Mouse (Mus musculus) natural killer cell, adult 2 months (primary cell): ENCODE measurements around the gene Flad1.

Experiments used
- DNase-seq, 2 experiments: peaks; one replicate each; pipeline ENCODE4 v3.0.0; 2022; ENCODE audit warnings: low spot score in 2 of 2

Flad1 gene

GRCm38 (mm10) chr3:89425876-89426275 lies 14.2 kb upstream of the Flad1 start:
- no peak for DNase-seq

DNA sequence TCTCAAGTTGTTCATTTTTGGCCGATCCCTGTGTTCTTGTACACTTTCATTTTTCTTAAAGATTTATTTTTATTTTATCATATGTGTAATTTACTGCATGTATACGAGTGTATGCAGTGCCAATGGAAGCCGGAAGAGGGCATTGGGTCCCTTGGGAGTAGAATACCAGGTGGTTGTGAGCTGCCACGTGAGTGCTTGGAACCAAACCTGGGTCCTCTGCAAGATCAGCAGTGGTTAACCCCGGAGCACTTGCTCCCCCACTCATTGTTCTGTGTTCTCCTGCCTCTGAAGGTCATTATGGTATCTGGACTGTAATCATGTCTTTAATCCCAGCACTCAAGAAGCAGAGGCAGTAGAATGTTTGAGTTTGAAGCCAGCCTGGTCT lies 13.5 kb upstream of the Flad1 start:
- no peak for DNase-seq

DNA sequence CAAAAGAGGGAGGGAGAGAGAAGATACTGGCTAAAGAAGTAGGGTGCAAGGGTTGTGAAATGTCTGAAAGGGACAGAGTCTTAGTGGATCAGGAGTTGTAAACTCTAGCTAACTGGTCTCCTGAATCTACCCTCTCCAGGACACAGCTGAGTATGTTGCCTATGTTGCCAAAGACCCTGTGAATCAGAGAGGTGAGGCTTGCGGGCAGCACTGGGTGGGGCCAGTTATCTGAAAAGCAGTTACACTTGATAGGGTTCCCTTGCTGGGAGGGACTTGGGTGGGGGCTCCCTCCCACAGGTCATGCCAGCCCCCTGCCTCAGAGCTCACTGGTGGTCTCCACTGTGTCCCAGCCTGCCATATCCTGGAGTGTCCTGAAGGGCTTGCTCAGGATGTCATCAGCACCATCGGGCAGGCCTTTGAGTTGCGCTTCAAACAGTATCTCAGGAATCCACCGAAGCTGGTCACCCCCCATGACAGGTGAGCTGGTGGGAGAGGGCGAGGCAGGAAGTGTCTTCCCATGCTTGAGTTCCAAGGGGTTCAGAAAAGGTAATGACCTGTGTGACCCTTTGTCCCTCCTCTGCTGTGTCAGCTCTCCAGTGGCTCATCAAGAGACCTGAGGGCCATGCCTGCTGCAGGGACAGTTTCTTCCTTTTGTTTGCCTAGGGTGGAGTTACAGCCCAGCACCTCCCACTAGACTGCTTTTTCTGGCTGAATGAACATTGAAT lies 12.9 kb upstream of the Flad1 start:
- no peak for DNase-seq

GRCm38 (mm10) chr3:89422556-89423205 lies 11.0 kb upstream of the Flad1 start:
- DNase-seq, result no peak

GRCm38 (mm10) chr3:89421810-89422473 lies 10.3 kb upstream of the Flad1 start:
- no peak for DNase-seq

- peak in 1 of 2 experiments; percentile 21 for DNase-seq
These were observed 9.5 kb upstream of the Flad1 start for GRCm38 (mm10) chr3:89421002-89421774.

DNA sequence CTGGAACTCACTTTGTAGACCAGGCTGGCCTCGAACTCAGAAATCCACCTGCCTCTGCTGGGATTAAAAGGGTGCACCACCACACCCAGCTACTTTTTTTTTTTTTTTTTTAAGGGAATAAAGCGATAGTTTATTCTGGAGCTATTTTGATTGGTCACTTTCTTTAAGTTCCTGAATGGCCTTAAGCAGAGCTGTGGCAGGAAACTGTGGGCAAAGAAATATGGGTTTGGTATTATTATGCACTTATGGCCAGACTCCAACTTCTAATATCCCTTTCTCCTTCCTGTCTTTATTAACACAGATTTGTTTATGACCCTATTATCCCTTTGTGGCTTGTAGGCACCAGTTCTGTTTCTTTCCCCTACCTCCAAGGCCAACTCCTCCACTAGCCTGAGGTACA lies 8.8 kb upstream of the Flad1 start:
- no peak for DNase-seq

- no peak for DNase-seq
These were observed 8.3 kb upstream of the Flad1 start for GRCm38 (mm10) chr3:89419981-89420380.

GRCm38 (mm10) chr3:89419571-89419970 lies 7.9 kb upstream of the Flad1 start:
- no peak for DNase-seq

DNA sequence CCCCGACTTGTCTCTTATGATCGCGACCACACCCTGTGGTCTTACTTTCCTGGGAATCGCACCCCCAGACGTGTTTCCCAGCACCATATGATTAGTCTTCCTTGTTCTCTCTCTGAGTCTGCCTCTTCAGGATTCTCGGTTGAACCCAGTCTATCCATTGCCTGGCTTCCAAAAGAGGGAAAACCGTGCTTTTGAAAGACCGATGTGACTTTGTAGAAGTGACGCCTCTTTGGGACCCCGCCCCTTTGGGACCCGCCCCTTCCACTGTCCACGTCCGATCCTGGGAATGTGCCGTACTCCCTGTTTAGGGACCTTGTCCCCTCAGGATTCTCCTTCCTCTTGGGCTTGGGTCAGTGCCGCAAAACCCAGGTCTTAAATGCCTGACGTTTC lies 7.2 kb upstream of the Flad1 start:
- DNase-seq, result no peak

- DNase-seq, result peak; percentile 96 to 97
These were observed 6.6 kb upstream of the Flad1 start, which contains the start of the genes Cks1b and Shc1 for GRCm38 (mm10) chr3:89418170-89418860. Cks1b (minus strand) TSS chr3:89418383. Shc1 (plus strand) TSS chr3:89418443.

DNA sequence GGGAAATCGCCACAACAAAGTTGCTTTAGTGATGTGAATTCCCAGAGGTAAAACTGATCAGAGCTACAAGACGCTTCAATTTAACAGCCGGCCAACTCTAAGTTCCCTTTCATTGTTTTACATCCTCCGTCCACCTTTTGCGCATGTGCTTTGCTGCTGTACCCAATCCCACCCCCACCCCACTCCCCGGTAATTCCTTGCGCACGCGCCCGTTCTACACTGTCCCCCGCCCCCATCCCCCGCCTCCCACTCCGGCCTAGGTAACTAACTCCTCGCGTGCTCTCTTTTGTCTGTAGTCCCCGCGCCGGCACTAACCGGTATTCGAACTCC lies 6.1 kb upstream of the Flad1 start:
- DNase-seq, result no peak

DNA sequence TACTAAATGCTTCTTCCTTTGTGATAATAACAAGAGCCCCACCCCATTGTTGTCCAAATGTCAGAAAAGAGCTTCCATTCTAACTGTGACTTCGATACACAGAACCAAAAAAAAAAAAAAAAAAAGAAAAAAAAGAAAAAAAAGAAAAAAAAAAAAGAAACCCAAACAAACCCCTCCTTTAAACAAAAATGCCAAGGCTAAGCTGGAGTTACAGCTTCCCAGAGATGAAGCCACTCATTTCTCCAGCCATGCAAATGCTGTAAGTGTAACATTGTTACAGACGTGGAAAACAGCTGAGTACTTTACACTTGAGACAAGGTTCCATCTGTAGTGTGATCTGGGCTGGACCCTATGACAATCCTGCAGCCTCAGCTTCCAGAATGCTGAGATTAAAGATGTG lies 5.5 kb upstream of the Flad1 start:
- no peak for DNase-seq

GRCm38 (mm10) chr3:89416158-89416557 lies 4.5 kb upstream of the Flad1 start:
- DNase-seq, result no peak

DNA sequence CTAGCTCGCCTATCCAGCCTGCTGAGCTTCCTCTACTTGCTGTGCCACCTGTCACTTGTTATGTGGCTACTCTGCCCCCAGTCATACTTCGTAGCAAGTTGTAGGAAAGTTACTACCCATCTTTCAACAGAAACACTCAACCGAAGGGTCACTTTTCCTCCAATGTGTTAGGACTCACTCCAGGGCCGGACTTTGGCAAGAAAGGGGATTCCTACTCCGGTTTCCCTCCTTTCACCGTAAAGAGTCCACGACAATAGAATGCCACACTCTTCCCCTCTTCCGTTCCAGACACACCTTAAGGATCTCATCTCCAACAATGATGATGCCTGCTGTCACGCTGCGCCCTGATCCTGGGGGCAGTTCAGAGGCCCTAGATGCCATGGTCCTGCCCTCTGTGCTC lies 806 bp downstream of the Flad1 start:
- no peak for DNase-seq

- no peak for DNase-seq
These were observed 2.0 kb downstream of the Flad1 start for GRCm38 (mm10) chr3:89409701-89410100.

DNA sequence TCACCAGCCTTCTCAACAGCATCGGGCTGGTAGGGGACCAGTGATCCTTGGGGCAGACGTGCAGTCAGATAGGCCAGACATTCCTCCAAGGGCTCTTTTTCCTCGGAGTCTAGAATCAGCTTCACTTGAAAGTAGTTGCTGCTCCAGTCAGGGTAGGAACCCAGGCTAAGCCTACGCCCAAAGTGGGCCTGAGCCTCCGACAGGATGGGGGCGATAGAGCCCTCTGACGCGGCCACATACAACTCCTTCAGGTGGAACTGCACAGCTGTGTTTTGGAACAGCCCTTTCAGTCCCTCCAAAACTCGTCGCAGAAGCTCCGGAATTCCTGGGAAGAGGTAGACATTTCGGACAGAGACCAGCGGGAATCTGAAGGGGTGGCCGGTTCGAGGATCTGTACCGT lies 3.2 kb downstream of the Flad1 start:
- DNase-seq, result no peak

DNA sequence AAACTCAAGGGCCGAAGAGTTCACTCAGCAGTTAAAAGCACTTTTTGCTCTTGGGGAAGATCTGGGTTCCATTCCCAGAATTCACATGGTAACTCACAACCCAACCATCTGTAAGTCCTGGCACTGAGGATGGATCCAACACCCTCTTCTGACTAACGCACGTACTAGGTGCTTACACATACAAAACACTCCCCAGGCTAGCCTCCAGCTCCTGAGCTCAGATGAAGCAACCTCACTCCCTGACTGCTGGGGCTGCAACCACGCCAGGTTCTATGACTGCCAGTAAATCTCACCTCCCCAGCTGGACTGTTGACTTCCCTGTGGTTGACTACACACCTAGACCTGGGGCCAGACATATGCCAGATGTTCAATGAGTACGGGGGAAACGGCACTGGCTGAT lies 4.8 kb downstream of the Flad1 start:
- DNase-seq, result no peak

DNA sequence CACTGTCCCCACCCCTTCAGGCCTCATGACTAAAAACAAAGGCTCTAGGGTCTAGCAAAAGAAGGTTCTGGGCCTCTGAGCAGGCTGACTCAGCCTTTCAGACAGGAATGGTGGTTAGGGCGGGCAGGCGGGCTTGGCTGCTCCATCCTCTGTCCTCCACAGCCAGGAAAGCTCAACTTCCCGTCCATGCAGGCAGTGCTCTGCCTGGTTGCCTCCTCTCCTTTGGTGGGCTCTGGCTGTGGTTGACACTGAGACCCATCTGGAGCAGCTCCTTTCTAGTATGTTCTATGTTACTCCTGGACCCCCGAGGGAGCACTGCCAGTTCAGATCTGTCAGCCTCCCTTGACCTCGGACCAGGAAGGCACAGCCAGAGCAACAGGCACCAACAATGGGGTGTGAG lies 9.0 kb downstream of the Flad1 start, which contains the start of gene Lenep:
Gene Lenep (minus strand): TSS at position 101 of the 400 bp plus-strand sequence.
- no peak for DNase-seq

GRCm38 (mm10) chr3:89401329-89401728 lies 10.3 kb downstream of the Flad1 start:
- DNase-seq, result no peak

DNA sequence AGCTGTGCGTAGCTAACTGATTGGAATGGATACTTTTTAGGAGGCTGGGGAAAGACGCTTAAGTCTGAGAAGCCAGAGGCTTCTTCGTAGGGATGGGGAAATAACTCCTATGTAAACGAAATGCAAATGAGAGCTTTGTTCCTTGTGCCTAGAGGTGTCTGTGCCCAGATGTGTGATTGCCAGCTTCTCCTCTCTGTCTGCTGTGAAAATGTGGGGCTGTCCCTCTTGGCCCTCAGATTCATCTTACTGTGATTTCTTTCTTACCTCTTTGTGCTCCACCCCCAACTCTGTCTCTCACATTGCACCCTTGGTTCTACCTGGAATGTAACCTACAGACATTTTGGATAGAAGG lies 15.0 kb downstream of the Flad1 start:
- no peak for DNase-seq
